Mouse (Mus musculus): ENCODE measurements around the gene Hs1bp3. TPM values are rescaled to one million over a fixed set of nuclear protein-coding genes. Genes with fewer than 3 reads are reported as not detected.
A peak's percentile ranks its signal among the peaks of the same experiment; 100 is the strongest.

Gene Hs1bp3
- polyA plus RNA-seq, 1 experiment from 2014 or later, result 11.3 TPM

DNA sequence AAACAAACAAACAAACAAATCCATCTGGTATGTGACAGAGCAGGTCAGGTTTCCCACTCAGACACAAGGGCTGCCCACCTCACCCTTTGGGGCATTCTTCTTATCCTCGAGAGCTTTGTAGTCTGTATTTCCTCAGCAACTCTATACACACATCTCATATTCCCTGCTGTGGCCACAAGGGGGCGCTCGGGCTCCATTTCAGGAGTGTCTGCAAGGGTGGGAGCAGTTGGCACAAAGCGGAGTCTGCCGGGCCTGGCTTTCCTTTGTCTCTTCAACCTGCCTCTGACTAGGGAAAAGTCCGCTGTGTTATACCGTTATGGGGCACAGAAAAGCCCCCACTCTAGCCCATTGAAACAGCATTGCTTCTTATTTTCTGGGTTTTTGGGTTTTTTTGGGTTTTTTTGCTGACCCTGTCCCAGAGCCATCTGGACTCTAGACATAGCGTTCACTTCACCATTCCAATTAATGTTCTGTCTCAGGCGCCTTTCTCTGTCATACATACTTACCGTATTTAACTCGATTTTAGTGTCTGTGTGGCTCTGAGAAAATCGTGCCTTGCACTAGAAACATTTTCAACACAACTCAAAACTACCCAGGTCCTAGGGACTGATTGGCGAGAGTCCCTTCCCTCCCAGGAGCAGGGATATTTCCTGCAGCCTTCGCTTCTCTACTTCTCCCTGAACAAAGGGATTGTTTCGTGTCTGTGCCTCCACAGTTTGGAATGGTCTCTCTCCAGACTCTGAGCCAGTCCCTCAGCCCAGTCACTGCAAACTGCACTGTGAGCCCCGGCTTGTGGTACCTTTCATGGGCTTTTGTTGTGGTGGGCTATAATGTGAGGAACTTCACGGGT lies 13.8 kb downstream of the Hs1bp3 start:
- Histone ChIP-seq H3K27me3 (no peaks in the 10 kb centered on the region), H3K4me1 (peaks cover 15% of the 10 kb centered on the region), H3K9me3 (no peaks in the 10 kb centered on the region), H3K27ac (replicated peaks) (peak overlapping the region; percentile 54), H3K36me3 (peaks cover 17% of the 10 kb centered on the region; the same call in 1 of the 2 replicates), H3K4me2 (replicated peaks) (no peak overlapping the region), H3K9ac (replicated peaks) (peak overlapping the region; percentile 28), H3K4me3 (no peak overlapping the region)
- peak; percentile 92 for ATAC-seq (ENCODE audit: low FRiP score, low read depth)
- WGBS, result 23% methylated on average over 17 of the region's 17 CpGs

DNA sequence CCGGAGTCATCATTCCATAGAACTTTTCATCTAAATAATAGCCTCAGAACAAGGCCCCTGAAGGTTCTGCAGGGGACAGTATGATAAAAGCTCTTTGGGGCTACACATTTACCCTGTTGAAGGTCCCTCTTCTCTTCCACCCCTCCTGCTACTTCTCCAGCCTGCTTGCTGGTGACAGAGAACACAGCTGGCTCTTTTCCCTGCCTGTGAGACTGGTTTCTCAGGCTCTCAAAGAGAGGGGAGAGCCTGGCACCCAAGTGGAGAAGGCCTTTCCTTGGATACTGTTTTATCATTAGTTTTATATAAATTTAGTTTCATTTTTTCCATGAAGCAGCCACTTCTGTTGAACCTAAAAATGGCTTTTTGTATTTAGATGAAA lies 14.4 kb downstream of the Hs1bp3 start:
- Histone ChIP-seq H3K36me3 (peaks cover 12% of the 10 kb centered on the region; the same call in 1 of the 2 replicates), H3K27ac (replicated peaks) (peak overlapping the region; percentile 54), H3K9me3 (no peaks in the 10 kb centered on the region), H3K4me1 (peaks cover 20% of the 10 kb centered on the region), H3K27me3 (no peaks in the 10 kb centered on the region), H3K9ac (replicated peaks) (peak overlapping the region; percentile 28; the same call in 1 of the 2 replicates), H3K4me3 (no peak overlapping the region), H3K4me2 (replicated peaks) (no peak overlapping the region)
- no peak for ATAC-seq (ENCODE audit: low FRiP score, low read depth)
- WGBS, result 62% methylated on average over 1 of the region's 1 CpGs

DNA sequence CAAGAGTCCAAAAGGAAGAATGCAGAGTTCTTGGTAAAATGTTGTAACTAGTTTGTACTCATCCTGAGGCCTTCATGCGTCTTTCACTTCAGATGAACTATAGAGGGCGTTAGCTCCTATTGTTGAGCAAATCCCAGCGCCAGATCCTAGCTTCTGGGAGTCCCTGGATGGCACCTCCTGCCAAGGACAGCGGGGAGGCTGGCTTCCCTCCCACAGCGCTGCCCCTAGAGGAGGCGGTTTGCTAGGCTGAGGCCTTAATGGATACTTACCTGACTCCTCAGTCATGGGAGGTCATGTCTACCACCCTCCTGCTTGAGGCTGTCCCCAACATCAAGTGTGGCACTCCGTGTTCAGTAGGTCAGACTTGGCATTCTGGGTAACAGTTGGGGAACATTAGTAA lies 16.0 kb downstream of the Hs1bp3 start:
- Histone ChIP-seq H3K4me3 (no peak overlapping the region), H3K36me3 (peaks cover 10% of the 10 kb centered on the region; the same call in 1 of the 2 replicates)

DNA sequence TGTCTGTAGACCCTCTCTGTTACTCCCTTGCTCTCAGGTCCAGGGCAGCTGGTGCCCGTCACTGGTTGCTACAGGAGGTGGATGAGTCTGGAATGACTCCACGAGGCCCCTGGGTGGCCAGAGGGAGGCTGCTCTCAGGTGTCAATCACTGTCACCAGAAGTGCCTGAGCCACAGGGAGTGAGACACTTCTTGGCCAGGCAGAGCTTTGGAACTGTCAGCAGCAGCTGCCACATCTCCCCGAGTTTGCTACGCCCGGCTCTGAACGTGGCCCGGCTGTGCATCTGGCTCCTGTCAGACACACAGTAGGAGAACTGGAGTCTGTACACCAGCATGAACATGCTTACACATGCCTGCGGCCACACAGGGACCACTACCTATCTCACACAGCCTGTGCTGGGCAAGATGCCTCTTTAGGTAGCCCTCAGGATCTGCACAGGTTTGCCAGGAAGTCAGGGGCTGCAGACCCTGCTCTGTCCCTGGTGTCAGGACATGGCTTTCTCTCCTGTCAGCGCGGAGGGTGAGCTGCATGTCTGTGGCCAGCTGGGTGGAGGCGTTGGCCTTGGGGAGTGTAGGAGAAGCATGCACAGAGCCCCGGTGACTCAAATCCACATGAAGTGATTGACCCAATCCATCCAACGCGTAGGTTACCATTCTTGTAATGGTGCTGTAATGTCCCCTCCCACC lies 18.4 kb downstream of the Hs1bp3 start:
- no peak overlapping the region for H3K4me2 ChIP-seq (replicated peaks)
- ATAC-seq (ENCODE audit: low FRiP score, low read depth), result no peak
- 62% methylated on average over 14 of the region's 14 CpGs for WGBS
- H3K4me1 ChIP-seq, result peaks cover 20% of the 10 kb centered on the region
- no peak overlapping the region for H3K9ac ChIP-seq (replicated peaks)
- 0 out of 2 replicates have a peak, but pooled peaks cover 8% of the 10 kb centered on the region for H3K36me3 ChIP-seq
- no peaks in the 10 kb centered on the region for H3K9me3 ChIP-seq
- H3K27me3 ChIP-seq, result no peaks in the 10 kb centered on the region
- H3K27ac ChIP-seq (replicated peaks), result no peak overlapping the region
- no peak overlapping the region for H3K4me3 ChIP-seq

More for the DNA sequence above, 16.0 kb downstream of the Hs1bp3 start:
- Histone ChIP-seq H3K4me1 (peaks cover 20% of the 10 kb centered on the region), H3K9ac (replicated peaks) (no peak overlapping the region), H3K4me2 (replicated peaks) (no peak overlapping the region), H3K27me3 (no peaks in the 10 kb centered on the region), H3K27ac (replicated peaks) (no peak overlapping the region), H3K9me3 (no peaks in the 10 kb centered on the region)
- 91% methylated on average over 7 of the region's 7 CpGs for WGBS
- ATAC-seq (ENCODE audit: low FRiP score, low read depth), result no peak

DNA sequence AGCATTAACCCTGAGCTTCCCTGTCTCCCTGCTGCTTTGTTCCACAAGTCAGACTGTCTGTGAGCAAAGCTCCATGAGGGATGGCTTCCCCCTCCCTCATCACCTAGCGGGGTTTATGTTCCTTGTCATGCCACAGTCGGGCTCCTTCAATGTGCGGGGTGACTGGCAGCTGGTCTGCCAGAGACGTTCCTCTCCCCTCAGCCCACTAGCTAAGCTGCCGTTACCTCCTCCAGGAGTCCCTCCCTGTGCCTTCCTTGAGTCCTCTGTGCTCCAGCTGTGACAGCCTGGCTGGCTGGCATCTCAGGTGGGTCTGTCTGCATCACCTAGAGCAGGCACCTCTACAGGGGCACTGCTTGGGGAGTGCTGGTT lies 18.9 kb downstream of the Hs1bp3 start:
- Histone ChIP-seq H3K27ac (replicated peaks) (no peak overlapping the region), H3K4me3 (no peak overlapping the region), H3K4me2 (replicated peaks) (no peak overlapping the region), H3K9ac (replicated peaks) (peak overlapping the region; percentile 25; the same call in 1 of the 2 replicates), H3K4me1 (peaks cover 18% of the 10 kb centered on the region), H3K36me3 (0 out of 2 replicates have a peak, but pooled peaks cover 8% of the 10 kb centered on the region), H3K27me3 (no peaks in the 10 kb centered on the region), H3K9me3 (no peaks in the 10 kb centered on the region)
- WGBS, result 60% methylated on average over 5 of the region's 5 CpGs
- ATAC-seq (ENCODE audit: low FRiP score, low read depth), result no peak

DNA sequence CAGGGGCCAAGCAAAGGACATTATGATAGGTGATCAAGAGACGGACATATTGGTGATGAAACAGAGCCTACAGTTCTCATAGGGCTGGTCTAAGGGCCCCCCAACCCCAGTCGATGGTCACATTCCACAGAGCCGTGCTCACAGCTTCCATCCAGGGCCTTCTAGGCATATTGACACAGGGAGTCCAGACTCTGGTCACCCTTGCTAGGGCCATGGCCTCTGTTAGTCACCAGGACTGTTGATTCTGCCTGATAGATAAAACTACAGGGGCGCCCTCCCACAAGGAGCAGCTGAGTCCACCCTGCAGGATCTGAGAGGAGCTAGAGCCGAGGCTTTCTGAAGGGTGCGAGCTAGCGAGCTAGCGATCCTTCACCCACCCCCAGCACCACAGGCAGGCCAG lies 20.4 kb downstream of the Hs1bp3 start:
- no peaks in the 10 kb centered on the region for H3K9me3 ChIP-seq
- 91% methylated on average over 8 of the region's 8 CpGs for WGBS
- H3K9ac ChIP-seq (replicated peaks), result no peak overlapping the region
- 0 out of 2 replicates have a peak, but pooled peaks cover 8% of the 10 kb centered on the region for H3K36me3 ChIP-seq
- no peak overlapping the region for H3K27ac ChIP-seq (replicated peaks)
- no peak overlapping the region for H3K4me2 ChIP-seq (replicated peaks)
- no peak overlapping the region for H3K4me3 ChIP-seq
- H3K4me1 ChIP-seq, result peaks cover 21% of the 10 kb centered on the region
- H3K27me3 ChIP-seq, result no peaks in the 10 kb centered on the region
- ATAC-seq (ENCODE audit: low FRiP score, low read depth), result no peak

DNA sequence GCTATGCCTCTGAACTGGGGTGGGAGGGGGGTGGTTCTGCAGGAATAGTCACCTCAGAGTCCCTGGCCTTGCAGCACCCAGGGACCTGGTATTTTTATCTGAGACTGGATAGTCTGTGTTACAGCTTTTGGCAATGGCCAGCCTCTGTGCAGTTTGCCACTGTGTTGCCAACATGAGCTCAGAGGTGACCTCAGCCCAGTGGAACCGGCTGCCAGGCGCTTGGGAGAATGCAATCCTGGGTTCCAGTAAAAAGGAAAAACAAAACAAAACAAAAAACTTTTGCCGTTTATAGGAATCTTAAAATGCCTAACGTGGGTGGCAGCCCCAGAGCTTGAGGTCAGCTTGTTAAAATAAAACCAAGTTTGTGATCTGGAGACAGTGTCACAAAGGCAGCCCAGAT lies 21.0 kb downstream of the Hs1bp3 start:
- H3K4me1 ChIP-seq, result peaks cover 27% of the 10 kb centered on the region
- WGBS, result 85% methylated on average over 4 of the region's 4 CpGs
- no peaks in the 10 kb centered on the region for H3K9me3 ChIP-seq
- no peak overlapping the region for H3K4me3 ChIP-seq
- H3K4me2 ChIP-seq (replicated peaks), result no peak overlapping the region
- H3K27ac ChIP-seq (replicated peaks), result no peak overlapping the region
- no peak overlapping the region for H3K9ac ChIP-seq (replicated peaks)
- 0 out of 2 replicates have a peak, but pooled peaks cover 3% of the 10 kb centered on the region for H3K36me3 ChIP-seq
- H3K27me3 ChIP-seq, result no peaks in the 10 kb centered on the region
- no peak for ATAC-seq (ENCODE audit: low FRiP score, low read depth)

DNA sequence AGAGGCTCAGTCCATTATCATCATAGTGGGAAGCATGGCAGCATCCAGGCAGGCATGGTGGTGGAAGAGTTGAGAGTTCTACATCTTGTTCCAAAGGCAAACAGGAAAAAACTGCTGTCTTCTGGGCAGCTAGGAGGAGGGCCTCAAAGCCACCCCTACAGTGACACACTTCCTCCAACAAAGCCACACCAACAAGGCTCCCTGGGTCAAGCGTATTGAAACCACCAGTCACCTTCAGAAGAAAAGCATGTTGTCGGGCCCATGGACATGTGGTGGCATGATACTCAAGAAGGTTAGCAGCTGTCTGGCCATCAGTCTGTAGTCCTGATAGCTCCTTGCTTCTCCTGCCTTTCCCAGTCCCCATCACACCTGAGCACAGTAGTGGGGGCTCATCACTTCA lies 22.3 kb downstream of the Hs1bp3 start:
- H3K4me2 ChIP-seq (replicated peaks), result no peak overlapping the region
- H3K4me3 ChIP-seq, result no peak overlapping the region
- no peaks in the 10 kb centered on the region for H3K36me3 ChIP-seq
- ATAC-seq (ENCODE audit: low FRiP score, low read depth), result no peak
- WGBS, result 97% methylated on average over 2 of the region's 2 CpGs
- H3K9ac ChIP-seq (replicated peaks), result no peak overlapping the region
- H3K27me3 ChIP-seq, result no peaks in the 10 kb centered on the region
- no peak overlapping the region for H3K27ac ChIP-seq (replicated peaks)
- H3K4me1 ChIP-seq, result peaks cover 39% of the 10 kb centered on the region
- no peaks in the 10 kb centered on the region for H3K9me3 ChIP-seq

DNA sequence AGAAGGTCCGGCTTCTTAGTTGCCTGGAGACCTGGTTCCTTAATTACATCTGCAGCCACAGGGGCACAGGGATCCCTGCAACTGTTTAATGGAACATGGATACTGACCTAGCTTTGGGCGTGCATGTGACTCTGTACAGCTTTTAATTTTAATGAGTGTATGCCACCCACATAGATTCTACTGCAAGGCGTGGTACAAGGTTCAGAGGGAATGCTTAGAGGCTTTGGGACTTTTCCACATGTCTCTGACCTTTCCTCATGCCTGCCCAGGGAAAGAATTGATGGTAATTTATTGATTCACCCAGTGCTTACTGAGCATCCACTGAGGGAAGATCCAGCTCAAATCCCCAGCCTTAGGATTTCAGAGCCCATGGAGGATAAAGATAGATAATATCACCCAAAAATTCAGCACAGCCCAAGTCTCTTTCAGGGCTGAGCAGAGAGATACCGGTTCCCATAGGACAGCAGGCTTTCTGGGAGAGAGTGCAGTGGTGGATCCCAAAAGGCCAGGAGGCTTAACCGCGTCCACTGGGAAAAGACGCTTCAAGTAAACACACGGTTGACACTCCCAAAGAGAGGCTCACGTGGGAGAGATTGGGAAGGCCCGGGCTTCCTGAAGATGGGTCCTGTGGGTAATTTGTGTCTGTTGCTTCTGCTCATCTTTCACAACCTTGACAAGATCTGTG lies 23.5 kb downstream of the Hs1bp3 start:
- Histone ChIP-seq H3K27ac (replicated peaks) (no peak overlapping the region), H3K4me1 (peaks cover 35% of the 10 kb centered on the region), H3K4me3 (no peak overlapping the region), H3K36me3 (peaks cover 1% of the 10 kb centered on the region; the same call in 1 of the 2 replicates), H3K9ac (replicated peaks) (no peak overlapping the region), H3K27me3 (no peaks in the 10 kb centered on the region), H3K9me3 (no peaks in the 10 kb centered on the region), H3K4me2 (replicated peaks) (no peak overlapping the region)
- WGBS, result 83% methylated on average over 10 of the region's 10 CpGs
- ATAC-seq (ENCODE audit: low FRiP score, low read depth), result no peak

DNA sequence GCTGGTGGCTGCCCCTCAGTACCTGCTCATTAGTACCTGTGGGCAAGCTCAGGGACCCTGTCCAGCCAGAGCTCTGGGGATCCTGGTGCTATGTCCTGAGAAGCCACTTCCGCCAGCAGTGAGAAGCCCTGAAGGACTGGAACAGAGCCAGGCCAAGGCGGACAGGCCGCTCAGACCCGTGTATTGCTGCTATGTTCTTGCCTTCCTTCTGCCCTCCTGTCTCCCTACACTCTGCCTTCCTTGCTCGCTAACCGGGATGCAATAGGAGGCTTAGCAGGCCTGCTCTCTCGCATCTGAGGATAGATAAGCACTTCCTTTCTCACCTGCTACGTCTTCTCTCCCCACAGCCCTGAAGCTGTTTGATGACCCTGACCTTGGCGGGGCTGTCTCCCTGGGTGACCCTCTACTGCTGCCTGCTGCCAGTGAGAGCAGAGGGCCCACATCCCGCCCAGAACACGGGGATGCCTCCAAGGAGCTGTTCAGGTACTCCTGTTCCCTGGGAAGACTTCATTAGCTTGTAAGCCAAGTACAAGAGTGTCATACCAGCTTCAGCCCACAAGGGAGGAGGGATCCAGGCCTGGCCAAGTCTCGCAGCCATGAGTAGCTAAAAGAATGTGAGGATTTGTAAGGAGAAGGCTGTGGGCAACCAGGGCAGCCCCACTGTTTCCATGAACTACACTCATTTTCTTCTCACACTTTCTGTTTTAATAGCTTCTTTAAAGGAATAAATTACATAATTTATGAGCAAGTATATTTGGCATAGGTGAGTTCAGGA lies 24.2 kb downstream of the Hs1bp3 start:
- no peaks in the 10 kb centered on the region for H3K9me3 ChIP-seq
- 84% methylated on average over 12 of the region's 12 CpGs for WGBS
- no peaks in the 10 kb centered on the region for H3K27me3 ChIP-seq
- peaks cover 9% of the 10 kb centered on the region for H3K36me3 ChIP-seq
- no peak for ATAC-seq (ENCODE audit: low FRiP score, low read depth)
- H3K27ac ChIP-seq (replicated peaks), result no peak overlapping the region
- H3K9ac ChIP-seq (replicated peaks), result no peak overlapping the region
- H3K4me2 ChIP-seq (replicated peaks), result no peak overlapping the region
- H3K4me1 ChIP-seq, result peaks cover 28% of the 10 kb centered on the region
- no peak overlapping the region for H3K4me3 ChIP-seq

DNA sequence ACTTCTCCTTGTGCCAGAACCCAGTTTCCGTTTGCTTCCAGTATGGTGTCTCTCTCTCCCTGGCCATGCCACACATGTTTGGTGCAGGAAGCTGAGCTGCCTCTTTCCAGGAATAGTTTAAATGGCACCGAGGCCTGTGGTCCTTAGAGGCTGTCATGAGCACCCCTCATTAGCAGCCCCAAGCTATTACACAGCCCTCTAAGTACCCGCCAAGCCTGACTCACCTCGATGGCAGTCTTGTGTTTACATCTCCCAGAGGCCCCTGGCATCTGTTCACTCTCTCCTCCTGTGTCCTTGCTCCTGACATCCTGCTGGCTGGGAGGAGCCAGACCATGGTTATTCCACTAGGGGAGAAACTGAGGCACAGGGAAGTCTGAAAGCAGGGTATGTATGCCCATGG lies 25.3 kb downstream of the Hs1bp3 start:
- 68% methylated on average over 4 of the region's 4 CpGs for WGBS
- no peak for ATAC-seq (ENCODE audit: low FRiP score, low read depth)
- peaks cover 12% of the 10 kb centered on the region for H3K36me3 ChIP-seq
- H3K9ac ChIP-seq (replicated peaks), result no peak overlapping the region
- H3K27me3 ChIP-seq, result no peaks in the 10 kb centered on the region
- H3K4me2 ChIP-seq (replicated peaks), result no peak overlapping the region
- H3K9me3 ChIP-seq, result no peaks in the 10 kb centered on the region
- H3K4me3 ChIP-seq, result no peak overlapping the region
- 0 out of 2 replicates have a peak overlapping the region, but pooled peaks have one; percentile 22 for H3K27ac ChIP-seq (replicated peaks)
- peaks cover 27% of the 10 kb centered on the region for H3K4me1 ChIP-seq
